Mouse (Mus musculus) central nervous system, embryonic 18 days (tissue): ENCODE data around the gene Serpina1f. TPM values are rescaled to one million over a fixed set of nuclear protein-coding genes. Genes with fewer than 3 reads are reported as not detected.

Experiments used
- polyA plus RNA-seq: library from polyadenylated mRNA; depleted of rRNA; stranded (reverse); fragments of >200 nt; gene quantifications from 2 replicates; pipeline ENCODE4 v1.2.3, GENCODE M21; 2012; rRNA removed

Gene Serpina1f
- polyA plus RNA-seq: not detected in 2 replicates

GRCm38 (mm10) chr12:103695429-103695828, at the start of gene Serpina1f:
TSS of gene Serpina1f (minus strand) at chr12:103695529.

GRCm38 (mm10) chr12:103676039-103676438, 19.3 kb downstream of the Serpina1f start, which contains the start of gene Serpina16:
TSS of gene Serpina16 (minus strand) at chr12:103676139.

GRCm38 (mm10) chr12:103656848-103657626, 38.3 kb downstream of the Serpina1f start, which contains the start of gene Serpina6:
TSS of gene Serpina6 (minus strand) at chr12:103657212.

Other genes with a start within 250 kb of the Serpina1f start
- gene Ifi27l2b, start 238.3 kb downstream of the Serpina1f start, polyA plus RNA-seq: not detected in 2 replicates
- 5.7 and 6.6 TPM in 2 replicates for gene Ppp4r4, start 163.2 kb downstream of the Serpina1f start, polyA plus RNA-seq
- 0.03 TPM in 1 of 2 replicates, not detected in the other for gene Serpina10, start 64.1 kb downstream of the Serpina1f start, polyA plus RNA-seq
- gene Serpina6, start 38.3 kb downstream of the Serpina1f start, polyA plus RNA-seq: 0.03 and 0.04 TPM in 2 replicates
- gene Serpina16, start 19.4 kb downstream of the Serpina1f start, polyA plus RNA-seq: not detected in 2 replicates
- 0.12 TPM in 1 of 2 replicates, not detected in the other for gene Serpina1d, start 78.1 kb upstream of the Serpina1f start, polyA plus RNA-seq
- gene Serpina1b, start 134.8 kb upstream of the Serpina1f start, polyA plus RNA-seq: 0.06 and 0.09 TPM in 2 replicates
- gene Serpina1a, start 168.0 kb upstream of the Serpina1f start, polyA plus RNA-seq: 0.05 TPM in 1 of 2 replicates, not detected in the other
- 0.09 TPM in 1 of 2 replicates, not detected in the other for gene Serpina1c, start 209.4 kb upstream of the Serpina1f start, polyA plus RNA-seq